Mouse (Mus musculus) neural tube, embryonic 10.5 days (tissue): Measurements from ENCODE around the gene Arhgef3.
A peak's percentile ranks its signal among the peaks of the same experiment; 100 is the strongest.

Experiments
- DNase-seq: peaks from one replicate; pipeline ENCODE4 v3.0.0-alpha.2; 2017; ENCODE audit warnings: low spot score; ENCODE audit errors: extremely low spot score

The Arhgef3 gene

DNA sequence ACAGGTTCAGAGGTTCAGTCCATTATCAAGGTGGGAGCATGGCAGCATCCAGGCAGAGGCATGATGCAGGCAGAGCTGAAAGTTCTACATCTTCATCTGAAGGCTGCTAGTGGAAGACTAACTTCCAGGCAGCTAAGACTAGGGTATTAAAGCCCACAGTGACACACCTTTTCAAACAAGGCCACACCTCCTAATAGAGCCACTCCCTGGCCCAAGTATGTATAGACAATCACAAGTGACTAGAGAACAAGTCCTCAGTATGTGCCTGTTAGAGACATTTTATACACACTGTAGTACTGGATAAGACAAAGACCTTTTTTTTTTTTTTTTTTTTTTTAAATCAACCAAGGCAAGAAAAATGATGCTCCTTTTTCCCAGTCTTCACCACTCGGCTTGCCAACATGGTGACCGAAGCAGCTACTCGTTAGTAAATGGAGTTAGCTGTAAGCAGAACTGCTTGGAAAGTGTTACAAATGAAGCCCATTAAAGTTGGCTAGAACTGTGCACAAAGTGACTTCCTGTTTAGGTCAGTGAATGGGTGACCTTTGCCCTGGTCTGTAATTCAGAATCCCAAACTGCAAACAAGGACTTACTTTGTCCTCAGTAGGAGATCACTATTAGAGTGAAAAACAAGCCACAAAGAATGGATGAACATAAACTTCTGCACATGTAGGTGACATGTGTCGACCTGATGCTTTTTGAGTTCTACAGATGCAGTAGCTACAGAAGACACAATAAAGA, 229.7 kb downstream of the Arhgef3 start:
- DNase-seq, result no peak

DNA sequence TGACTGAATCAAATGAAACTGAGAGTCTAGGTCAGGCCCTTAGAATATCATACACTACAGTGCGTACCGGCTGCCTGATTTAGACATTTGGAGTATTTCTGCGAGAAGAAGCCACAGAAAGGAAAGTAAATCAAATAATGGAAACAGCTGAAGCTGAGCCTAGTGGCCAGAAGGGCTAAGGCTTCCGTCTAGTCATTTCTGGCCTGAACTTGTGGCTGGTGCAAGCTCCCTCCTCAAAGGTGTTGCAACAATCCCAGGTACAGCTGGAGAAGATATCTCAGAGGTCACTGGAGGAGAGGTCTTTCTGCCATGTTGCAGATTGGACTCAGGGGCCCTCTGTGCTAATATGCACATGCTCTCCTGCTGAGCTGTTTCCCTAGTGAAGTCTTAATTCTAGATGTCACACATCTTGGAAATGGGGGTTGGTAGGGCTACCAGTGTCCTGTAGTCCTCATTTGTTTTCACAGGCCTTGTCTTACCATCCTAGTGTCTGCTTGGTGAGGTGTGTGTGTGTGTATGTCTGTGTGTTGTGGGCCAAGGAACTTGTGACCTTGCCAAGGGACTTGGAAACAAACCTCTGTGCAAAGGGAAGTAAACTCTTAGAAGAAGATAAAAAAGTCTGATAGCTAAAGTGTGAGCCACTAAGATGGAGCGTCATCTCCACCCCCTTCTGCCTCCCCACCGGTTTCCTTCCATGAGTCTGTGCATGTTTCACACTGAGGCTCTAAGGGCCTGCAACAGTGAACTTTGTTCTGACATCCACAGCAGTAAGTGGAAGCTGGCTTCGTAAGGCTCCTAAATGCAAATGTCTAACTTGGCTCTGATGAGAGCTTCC, 230.6 kb downstream of the Arhgef3 start:
- no peak for DNase-seq

DNA sequence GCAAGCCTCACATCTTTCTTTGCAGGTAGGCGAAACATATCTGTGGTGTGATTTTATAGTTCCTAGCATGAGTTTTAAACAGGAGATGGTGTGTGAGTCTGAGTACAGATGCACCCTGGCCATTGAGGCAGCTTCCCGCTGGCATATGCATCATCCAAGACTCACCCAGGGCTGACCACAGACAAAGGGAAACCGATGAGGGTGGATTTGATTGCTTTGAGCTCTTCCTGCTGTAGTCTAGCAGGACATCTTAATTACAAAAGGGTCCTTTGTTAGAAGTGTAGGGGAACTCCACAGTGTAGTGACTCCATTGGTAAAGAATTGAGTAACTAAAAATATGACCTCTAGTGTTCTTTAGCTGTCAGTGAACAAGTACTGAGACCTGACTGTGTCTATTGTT, 232.5 kb downstream of the Arhgef3 start:
- DNase-seq, result no peak

DNA sequence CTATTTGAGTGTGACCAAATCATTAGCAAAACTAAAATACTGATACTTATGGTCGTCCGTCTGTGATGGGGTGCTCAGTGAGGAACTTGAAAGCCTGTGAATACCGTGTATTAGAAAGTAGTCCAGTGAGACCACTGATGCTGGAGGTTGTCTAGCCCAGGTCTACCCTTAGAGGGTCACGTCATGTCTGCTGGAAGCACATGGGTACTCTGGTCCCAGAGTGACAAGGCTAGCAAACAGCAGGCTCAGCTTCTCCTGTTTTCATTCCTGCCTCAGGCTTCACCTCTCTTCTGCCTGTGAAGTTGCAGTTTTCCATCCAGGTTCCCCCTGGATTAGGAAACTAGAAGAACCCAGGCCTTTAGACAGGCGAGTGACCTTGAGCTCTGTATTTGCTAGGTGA, 233.0 kb downstream of the Arhgef3 start:
- DNase-seq, result no peak

DNA sequence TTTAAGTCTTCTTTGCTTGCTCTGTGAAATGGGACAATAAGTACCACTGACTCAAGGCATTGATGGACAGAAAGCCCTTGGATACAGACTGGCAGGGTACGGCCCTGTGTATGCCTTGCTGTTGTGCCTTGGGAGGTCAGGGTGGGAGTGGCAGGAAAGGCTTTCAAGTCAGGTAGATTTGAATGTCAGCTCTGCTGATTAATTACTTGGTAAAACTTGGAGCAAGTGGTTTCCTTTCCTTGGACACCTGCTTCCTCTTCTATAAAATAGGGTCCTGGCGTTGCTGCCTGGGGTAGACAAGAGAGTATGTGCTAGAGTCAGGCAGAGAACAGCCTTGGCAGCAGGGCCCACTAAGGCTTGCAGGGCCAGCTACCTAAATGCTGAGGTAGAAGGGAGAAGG, 233.4 kb downstream of the Arhgef3 start:
- no peak for DNase-seq

DNA sequence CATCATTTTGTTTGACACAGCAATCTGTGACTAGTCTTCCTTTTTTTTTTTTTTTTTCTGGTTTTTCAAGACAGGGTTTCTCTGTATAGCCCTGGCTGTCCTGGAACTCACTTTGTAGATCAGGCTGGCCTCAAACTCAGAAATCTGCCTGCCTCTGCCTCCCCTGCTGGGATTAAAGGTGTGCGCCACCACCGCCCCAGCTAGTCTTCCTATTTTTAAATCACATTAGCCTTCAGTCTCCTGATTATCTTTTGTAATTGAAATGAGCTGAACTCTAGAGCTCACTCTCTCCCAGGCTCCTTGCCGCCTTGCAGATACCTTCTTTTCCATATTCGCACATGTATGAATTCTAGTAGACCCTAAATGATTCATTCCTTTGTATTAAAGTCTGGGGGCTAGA, 234.0 kb downstream of the Arhgef3 start:
- no peak for DNase-seq

DNA sequence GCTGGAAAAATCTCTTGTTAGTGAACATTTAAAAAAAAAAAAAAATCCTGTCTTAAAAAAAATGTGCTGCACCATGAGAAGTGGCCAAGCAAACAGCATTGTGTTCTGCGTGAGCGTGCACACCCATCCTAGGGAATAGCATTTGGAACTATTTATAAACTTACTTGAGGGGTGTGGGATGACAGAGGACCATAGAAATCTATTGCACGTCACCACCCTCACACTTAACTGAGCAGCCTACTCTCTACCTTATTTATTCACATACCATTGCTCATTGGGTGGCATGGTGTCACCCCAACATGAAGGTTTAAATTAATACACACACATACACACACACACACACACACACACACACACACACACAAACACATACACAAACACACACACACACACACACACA, 234.4 kb downstream of the Arhgef3 start:
- no peak for DNase-seq

DNA sequence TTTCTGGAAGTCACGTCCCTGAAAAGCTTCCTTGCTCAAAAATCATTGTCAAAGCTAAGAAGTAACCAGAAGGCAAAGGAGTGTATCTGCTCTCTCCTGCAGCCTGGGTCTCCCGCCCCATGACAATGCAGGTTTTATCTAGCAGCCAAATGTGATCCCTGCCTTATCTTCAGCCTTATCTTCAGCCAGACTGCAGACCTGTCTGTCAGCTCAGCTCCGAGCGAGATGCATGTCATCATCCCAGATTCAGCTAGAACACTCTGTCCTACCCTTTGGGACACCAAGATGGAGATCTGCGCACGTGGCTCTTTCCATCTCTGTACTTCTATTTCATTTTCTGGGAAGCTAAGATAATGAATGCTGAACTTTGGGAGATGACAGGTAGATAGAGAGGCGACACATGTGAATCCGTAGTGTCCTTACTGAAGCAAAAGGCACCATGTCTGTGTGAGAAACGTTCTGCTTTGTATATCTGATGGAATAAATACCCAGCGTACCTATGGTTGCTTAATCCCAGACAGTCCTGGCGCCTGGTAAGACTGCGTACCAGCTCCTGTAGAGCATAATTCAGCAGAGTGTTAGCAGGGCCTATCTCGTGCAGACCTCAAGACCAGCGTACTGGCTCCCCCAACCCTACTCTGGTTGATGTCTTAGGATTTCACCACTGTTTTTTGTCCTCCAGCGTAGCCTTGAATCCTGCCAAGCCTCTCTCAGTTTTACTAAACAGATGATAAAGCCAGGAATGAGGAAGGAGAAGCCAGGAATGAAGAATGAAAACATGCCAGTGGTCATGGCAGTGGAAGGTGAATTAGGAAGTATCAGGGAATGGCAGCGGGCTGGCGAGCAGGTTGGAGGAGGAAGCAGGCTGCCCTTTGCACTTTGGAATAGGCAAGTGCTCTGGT, 235.4 kb downstream of the Arhgef3 start:
- DNase-seq, result no peak

DNA sequence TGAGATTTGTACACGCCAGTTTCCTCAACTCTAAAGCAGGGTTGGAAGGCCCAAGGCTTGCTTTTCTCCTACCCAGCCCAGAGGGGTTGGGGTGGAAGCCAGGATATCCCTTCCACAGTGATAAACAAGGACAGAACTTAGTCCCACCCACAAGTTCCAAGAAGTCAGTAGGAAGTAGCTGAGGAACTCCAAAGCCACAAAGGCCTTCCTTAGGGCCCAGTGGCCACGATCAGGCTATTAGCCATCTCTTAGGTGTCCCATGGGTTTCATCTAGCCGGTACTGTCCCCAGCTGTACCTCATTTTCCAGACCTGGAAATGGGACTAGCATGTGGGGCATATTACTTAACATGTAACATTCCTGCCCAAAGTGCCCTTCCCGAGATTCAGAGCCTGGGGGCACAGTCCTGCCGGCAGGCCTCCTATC, 236.4 kb downstream of the Arhgef3 start:
- DNase-seq, result no peak

DNA sequence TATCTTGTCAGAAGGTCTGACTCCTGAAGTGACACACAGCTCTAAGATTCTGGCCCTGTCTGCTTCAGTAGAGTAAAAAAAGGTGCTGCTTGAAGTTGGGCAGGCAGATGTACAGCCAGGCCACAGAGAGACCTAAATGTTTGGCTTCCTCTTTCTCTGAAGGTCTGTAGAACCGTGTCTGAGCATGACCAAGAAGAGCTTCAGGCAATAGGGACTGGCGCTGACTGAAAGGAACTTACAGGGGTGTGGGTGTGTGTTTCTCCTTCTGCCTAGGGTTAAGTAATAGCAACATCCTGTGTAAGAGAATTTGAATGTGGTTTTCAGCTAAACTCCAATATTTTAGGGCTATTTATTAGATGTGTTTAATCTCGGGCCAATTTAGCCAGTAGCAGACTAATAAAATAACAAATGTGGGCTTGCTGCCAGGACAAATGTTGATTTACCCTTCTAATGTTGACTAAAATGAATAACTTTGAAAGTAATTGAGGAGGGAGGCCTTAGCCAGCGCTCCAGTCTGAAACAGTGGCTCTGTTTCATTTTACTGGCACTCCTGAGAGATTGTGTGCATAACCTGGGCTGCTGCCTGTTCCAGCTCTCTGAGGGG, 236.9 kb downstream of the Arhgef3 start:
- DNase-seq, result no peak

DNA sequence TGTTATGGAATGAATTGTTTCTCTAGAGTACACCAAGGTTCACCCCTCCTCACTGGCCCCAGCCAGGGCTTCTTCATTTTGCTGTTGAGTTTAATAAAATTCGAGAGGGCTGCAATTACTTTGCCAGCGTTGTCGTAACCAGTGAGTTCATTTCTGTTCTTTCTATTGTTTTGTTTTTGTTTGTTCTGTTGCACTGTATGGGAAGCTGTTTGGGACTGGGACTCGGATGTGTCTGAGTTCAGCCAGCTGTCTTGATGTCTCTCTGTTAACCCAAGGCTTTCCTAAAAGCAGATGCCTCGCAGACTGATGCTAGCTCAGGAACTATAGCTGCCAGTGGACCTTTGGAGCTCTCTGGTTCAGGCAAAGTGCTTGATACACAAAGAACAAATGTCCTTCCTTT, 237.8 kb downstream of the Arhgef3 start:
- no peak for DNase-seq

DNA sequence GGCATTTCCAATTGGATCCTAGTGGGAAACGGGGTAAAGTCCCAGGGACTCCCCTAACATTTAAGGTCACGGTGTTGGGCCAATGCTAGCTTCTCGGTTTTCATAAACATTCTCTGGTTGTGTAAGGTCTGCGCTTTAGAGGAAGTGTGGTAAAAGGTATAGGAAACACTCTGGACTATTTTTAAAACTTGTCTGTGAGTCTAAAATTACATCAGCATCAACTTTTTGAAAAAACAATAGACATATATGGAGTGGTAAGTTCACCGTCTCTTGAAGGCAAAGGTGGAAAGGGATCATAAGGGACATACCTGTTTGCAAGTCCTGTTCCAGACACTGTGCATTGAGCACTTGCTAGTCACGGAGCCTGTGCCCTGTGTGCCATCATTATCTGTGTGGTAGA, 240.5 kb downstream of the Arhgef3 start:
- no peak for DNase-seq

DNA sequence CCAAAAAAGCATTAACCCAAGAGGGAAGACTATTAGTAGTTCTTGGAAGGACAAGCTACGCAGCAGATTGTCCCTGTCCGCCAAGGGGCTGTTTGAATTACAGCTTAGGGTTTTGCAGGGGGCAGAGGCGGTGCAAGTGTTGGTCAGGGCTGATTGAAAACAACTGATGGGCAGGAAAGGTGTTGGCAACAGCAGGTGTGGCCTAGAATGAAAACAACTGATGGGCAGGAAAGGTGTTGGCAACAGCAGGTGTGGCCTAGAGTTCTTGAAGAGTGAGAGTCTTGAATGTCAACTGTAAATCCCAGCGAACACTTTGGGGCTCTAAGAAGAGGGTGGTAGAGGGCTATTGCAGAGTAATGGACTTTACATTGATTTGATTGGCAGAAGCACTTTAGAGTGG, 241.2 kb downstream of the Arhgef3 start:
- DNase-seq, result no peak

DNA sequence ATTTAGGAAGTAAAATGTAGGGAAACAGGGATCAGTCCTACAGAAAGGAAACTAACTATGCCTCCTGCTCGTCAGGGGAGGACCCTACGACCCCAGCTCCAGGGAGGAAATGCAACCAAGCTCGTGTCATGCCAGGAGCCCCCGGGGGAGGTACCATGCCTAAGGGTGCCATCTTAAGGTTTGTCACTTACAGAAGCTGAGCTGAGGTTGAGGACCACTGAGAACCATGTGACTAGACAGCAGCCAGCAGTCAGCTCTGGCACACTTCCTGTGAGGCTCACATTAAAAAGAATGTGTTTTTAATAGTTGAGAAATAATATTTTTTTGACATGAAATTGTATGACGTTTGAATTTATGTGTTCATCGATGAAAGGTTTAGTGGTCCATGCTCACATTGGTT, 242.4 kb downstream of the Arhgef3 start:
- DNase-seq, result no peak

DNA sequence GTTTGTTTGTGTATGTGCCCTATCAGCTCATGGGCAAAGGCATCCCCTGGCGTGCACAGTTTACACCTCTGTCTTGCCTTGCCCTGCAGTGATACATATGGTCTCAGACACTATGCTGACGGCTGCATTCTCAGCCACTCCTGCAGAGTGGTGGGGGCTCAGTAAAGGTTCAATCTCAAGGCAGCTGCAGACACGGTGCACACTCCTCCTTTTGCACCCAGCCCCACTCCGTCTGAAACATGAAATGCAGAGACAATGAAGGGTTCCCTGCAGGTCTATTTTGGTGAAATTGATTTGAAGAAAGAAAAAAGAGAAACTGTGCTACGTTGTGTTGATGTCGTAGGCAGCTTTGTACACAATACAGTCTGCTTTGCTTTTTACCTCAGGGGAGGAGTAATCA, 243.5 kb downstream of the Arhgef3 start:
- no peak for DNase-seq

DNA sequence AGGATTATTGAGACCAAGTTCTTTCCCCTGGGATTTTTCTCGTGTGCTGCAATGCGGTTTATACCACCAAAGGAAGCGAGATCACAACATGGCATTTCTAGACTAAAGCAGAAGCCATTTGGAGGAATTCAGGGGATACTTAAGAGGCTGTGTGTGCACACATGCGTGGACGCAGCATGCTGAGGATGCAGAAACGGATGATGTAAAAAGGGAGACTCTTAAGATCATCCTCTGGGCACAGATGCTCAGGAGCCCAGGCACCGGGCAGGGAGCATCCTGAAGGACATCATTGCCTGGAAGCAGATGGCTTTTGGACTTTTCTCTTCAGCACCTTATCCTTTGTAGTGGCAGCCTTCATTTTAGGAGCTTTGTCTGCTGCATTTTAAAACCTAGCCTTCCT, 246.2 kb downstream of the Arhgef3 start:
- DNase-seq, result no peak

DNA sequence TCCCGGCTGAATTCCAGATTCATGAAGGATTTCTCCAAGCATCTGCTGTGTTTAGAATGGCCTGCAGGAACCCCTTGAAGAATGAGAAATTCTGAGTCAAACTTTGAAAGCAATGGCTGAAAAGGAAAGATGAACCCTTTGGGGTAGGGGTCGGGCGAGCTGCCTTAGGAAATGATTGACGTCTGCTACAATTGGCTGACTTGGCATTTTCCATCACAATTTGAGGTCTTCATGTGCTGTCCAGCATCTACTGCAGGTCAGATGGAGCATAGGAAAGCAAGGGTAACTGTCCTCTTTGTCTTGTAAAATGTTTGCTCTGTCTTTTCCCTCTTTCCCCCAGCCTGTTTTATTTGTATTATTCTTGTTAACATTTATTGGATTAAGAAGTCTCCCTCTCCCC, 246.8 kb downstream of the Arhgef3 start:
- no peak for DNase-seq

DNA sequence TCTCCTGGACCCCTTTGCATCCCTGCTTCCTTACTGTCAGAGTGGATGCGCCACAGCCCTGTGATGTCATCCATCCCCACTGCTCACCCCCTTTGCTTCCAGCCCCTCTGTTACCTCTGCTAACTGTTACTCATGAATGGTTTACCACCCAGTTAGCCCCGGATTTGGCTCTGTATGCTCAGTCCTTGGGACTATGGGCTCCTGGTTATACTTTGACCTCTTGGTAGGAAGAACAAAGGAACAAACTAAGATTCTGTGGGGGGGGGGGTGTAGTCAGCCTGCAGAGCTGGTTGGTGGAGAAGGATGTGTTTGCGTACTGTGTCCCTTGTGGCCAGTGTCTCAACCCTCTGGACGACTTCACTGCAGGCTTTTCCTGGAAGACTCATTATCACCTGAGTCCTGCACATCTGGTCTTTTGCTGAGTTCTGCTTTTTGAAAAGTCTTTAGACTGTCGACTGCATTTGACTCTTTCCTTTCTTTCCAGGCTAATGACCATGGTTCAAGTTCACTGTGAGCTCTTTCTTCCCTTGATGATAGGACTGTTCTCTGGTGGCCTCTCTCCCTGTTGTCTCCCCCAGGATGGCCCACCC, 250.1 kb downstream of the Arhgef3 start:
- no peak for DNase-seq

DNA sequence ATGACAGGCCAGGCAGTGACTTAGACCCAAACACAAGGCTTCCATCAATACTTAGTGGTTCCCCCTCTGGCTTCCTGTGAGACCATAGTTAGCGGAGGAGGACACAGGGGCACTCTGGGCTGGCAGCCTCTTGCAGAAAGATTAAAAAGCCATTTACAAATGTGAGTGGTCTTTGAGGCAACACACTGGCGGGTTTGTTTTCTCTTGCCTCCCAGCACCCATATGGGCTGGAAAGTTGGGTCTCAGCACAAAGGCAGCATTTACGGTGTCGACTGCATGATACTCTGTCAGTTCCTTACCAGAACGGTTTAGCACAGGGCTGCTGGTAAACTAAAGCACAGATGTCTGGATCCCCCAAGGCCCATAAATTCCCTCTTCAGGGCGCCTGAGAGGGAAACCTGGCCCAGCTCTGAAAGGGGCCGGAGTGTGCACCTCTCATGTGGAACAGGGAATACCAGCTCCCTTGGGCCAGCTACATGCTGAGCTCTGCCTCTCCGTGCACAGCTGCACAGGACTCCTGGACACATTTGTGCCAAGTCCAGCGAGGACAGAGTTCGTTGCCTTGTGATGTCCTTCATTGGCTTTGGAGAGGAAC, 252.5 kb downstream of the Arhgef3 start:
- DNase-seq, result peak; percentile 41

DNA sequence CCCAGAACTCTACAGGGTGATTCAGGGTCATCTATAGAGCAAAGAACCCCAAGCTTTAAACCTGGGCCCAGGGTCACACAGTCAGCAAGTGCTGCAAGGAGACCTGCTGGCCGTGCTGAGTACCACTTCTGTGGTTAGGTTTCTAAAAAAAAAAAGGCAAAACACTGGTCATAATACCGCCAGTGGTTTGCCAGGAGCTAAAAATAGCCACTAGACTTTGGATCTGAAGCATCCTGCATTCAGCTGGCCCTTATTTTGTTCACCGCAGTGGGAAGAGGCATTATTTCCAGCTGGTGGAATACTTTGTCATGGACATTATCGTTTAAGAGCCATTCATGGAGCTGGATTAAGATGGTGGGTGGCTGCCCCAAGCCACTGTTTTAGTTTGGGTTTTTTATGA, 253.9 kb downstream of the Arhgef3 start:
- DNase-seq, result no peak

DNA sequence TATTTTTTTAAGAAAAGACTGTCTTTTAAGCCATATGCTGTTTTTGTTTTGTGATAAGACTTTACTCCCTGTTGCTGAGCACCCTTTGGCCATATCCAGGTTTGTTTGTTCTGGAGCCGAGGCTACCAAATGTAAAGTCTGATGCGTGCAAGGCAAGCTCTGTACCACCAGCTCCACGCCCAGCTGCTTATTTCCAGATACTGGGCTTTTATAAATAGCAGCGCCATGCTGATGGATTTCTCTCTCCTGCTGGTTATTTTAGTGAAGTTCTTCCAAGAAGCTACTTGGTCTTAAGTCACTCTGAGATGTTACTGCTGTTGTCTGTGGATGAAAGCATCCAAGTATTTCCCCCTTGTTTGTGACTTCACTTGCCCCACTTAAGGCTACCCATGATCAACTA, 254.8 kb downstream of the Arhgef3 start:
- DNase-seq, result no peak
